Mouse (Mus musculus): Measurements from ENCODE around the gene Olfr699.
"Not testable (repeated sequence)": the region's sequence is repeated elsewhere in the genome, so short reads cannot be mapped to it uniquely, and the experiment has no call there.

The Olfr699 gene

GRCm38 (mm10) chr7:106793098-106793497, at the start of gene Olfr699:
Gene Olfr699, minus strand, starts transcription at chr7:106793198.
- no peak for DNase-seq (ENCODE audit: low spot score)

- DNase-seq (ENCODE audit: low spot score), result no peak
These were observed 40.8 kb upstream of the Olfr699 start, which contains the start of gene Olfr702 for GRCm38 (mm10) chr7:106833793-106834192. Gene Olfr702, minus strand, starts transcription at chr7:106833893.

- DNase-seq (ENCODE audit: low spot score), result no peak
These were observed 25.4 kb upstream of the Olfr699 start for GRCm38 (mm10) chr7:106818414-106818813.

- peak; percentile 14 for DNase-seq (ENCODE audit: low spot score)
These were observed 22.8 kb upstream of the Olfr699 start for GRCm38 (mm10) chr7:106815775-106816174.

- DNase-seq (ENCODE audit: low spot score), result no peak
These were observed 20.8 kb upstream of the Olfr699 start, which contains the start of gene Olfr701 for GRCm38 (mm10) chr7:106813829-106814228. Gene Olfr701, plus strand, starts transcription at chr7:106814129.

GRCm38 (mm10) chr7:106808734-106809133, 15.7 kb upstream of the Olfr699 start, which contains the start of gene Olfr700:
Gene Olfr700, minus strand, starts transcription at chr7:106808834.
- no peak for DNase-seq (ENCODE audit: low spot score)

DNA sequence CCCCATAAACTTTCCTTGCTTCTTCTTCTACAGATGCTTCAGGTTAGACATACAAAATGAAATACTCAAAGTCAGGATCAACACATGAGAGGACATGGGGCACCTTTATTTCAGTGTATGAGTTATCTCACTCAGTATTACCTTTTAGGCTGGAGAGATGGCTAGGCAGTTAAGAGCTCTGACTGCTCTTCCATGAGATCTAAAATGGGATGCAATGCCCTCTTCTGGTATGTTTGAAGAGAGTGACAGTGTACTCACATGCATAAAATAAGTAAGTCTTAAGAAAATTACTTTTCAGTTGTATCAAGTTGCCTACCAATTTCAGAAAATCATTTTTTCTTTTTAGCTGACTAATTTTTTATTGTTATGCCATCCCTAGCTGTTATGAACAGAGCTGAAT, 4.7 kb downstream of the Olfr699 start:
- no peak for DNase-seq (ENCODE audit: low spot score)

GRCm38 (mm10) chr7:106761008-106761407, 32.0 kb downstream of the Olfr699 start:
- DNase-seq (ENCODE audit: low spot score), result not testable (repeated sequence)

DNA sequence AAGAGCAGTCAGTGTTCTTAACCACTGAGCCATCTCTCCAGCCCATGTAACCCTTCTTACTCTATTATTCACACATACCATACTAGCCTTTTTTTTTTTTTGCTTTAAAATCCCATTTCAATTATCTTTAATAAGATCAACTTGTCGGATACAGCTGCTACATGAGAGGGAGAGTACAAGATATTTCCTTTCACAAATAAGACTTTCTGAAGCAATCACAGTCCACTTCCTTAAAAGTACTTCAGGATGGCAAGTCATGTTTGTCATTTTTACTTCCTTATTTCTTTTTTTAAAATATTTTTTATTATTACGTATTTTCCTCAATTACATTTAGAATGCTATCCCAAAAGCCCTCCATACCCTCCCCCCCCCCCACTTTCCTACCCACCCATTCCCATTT, 34.2 kb downstream of the Olfr699 start:
- DNase-seq (ENCODE audit: low spot score), result no peak

DNA sequence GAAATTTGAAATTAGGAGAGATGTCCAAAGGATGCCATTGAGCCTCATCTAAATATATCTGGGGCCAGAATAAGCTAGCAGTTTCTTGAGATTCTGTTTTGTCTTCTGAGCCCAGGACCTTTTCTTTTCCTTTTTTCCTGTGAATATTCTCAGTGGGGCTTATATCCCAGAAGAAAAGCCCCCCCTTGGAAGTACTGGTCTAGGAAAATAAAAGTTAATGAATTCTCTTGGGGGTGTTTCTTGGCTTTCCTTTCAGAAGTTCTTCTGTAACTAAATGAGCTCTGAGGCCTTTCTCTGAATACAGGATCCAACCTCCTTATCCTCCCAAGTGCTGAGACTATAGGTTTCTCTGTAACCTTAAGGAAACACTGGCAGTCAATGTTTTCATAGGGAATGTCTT, 37.7 kb downstream of the Olfr699 start, which contains the start of gene Olfr698:
Gene Olfr698, minus strand, starts transcription at position 101 of the 400 bp plus-strand sequence.
- no peak for DNase-seq (ENCODE audit: low spot score)

GRCm38 (mm10) chr7:106745811-106746210, 47.2 kb downstream of the Olfr699 start:
- DNase-seq (ENCODE audit: low spot score), result no peak

GRCm38 (mm10) chr7:106742343-106742742, 50.7 kb downstream of the Olfr699 start, which contains the start of gene Olfr697:
Gene Olfr697, minus strand, starts transcription at chr7:106742443.
- DNase-seq (ENCODE audit: low spot score), result no peak
